Mouse (Mus musculus) kidney, adult 2 months (tissue): Measurements from ENCODE around the gene Cdx4.

Experiments
- CTCF ChIP-seq: fragments of 200-500 bp; conservative IDR thresholded peaks from 2 replicates; pipeline ENCODE4 v1.5.1; 2011; ENCODE audit warnings: low read depth, mild to moderate bottlenecking, control low read depth, low read length, moderate library complexity, mixed read lengths; ENCODE audit not compliant: insufficient read depth, insufficient read length
- POLR2A ChIP-seq: fragments of 200-500 bp; IDR thresholded peaks from one replicate; pipeline ENCODE4 v1.6.1; 2011; ENCODE audit warnings: low read depth, low read length, control low read depth

GRCm38 (mm10) chrX:103329386-103329785 is 8.2 kb downstream of the Cdx4 start:
- TF ChIP-seq CTCF (no peak), POLR2A (no peak)
